Mouse (Mus musculus) lung, postnatal 0 days (tissue): ENCODE measurements at regions not wholly inside any gene's neighbourhood (a gene's known extent, or its start where the extent isn't known, plus 50 kb on each side); places are given as distances from the start of the nearest gene placed in this dataset.
A peak's percentile ranks its signal among the peaks of the same experiment; 100 is the strongest.

Source experiments
- ATAC-seq: fragments of 200-750 bp; cut with Nextera tagmentation; 2 replicates; pipeline ENCODE4 v1.8.0; 2017; ENCODE audit warnings: moderate library complexity
- DNase-seq: peaks from one replicate; pipeline ENCODE4 v3.0.0-alpha.2; 2016; ENCODE audit warnings: low spot score
- H3K27ac ChIP-seq: fragments of 300-500 bp; sonication (generic); 2 replicates; pipeline ENCODE4 v1.5.1; 2014; ENCODE audit warnings: antibody characterized with exemption, mild to moderate bottlenecking, low read length, mixed read lengths
- H3K27me3 ChIP-seq: fragments of 300-500 bp; sonication (generic); replicated peaks from 2 replicates; pipeline ENCODE4 v1.6.1; 2014; ENCODE audit warnings: low read length, mixed read lengths; ENCODE audit not compliant: insufficient read depth
- H3K36me3 ChIP-seq: fragments of 300-500 bp; sonication (generic); 2 replicates; pipeline ENCODE4 v1.6.1; 2014; ENCODE audit warnings: low read length, mixed read lengths; ENCODE audit not compliant: insufficient read depth
- H3K4me1 ChIP-seq: fragments of 300-500 bp; sonication (generic); 2 replicates; pipeline ENCODE4 v1.6.1; 2014; ENCODE audit warnings: antibody characterized with exemption, low read depth, low read length, mixed read lengths; ENCODE audit not compliant: insufficient read depth
- H3K4me2 ChIP-seq: fragments of 300-500 bp; sonication (generic); replicated peaks from 2 replicates; pipeline ENCODE4 v1.6.1; 2014; ENCODE audit warnings: low read depth, mild to moderate bottlenecking, low read length, moderate library complexity, mixed read lengths
- H3K4me3 ChIP-seq: fragments of 300-500 bp; sonication (generic); 2 replicates; pipeline ENCODE4 v1.5.1; 2014; ENCODE audit warnings: low read depth, low read length
- H3K9ac ChIP-seq: fragments of 300-500 bp; sonication (generic); replicated peaks from 2 replicates; pipeline ENCODE4 v1.6.1; 2014; ENCODE audit warnings: low read depth, mild to moderate bottlenecking
- H3K9me3 ChIP-seq: fragments of 300-500 bp; sonication (generic); 2 replicates; pipeline ENCODE4 v1.6.1; 2016; ENCODE audit warnings: low read length, mixed read lengths
- CTCF ChIP-seq: IDR thresholded peaks from 2 replicates; pipeline ENCODE4 v1.5.1; 2016; ENCODE audit warnings: antibody characterized with exemption, mild to moderate bottlenecking
- EP300 ChIP-seq: IDR thresholded peaks from 2 replicates; pipeline ENCODE4 v1.6.1; 2016; ENCODE audit warnings: antibody characterized with exemption, mild to moderate bottlenecking, control low read depth
- WGBS: fragments of 180-500 bp; shearing (Covaris S2); extraction: QIAGEN DNeasy Blood & Tissue Kit; methylation state at CpG from one replicate; pipeline ENCODE4 v1.1.7; 2014; 5-methylcytosine and 5-hydroxymethylcytosine counted together

GRCm38 (mm10) chr4:22146648-22147409, 210.5 kb upstream of the Fbxl4 start:
- DNase-seq (no peak), ATAC-seq (peak; percentile 33)
- TF ChIP-seq CTCF: no peak
- TF ChIP-seq EP300: no peak
- Histone ChIP-seq H3K4me2 (no peak overlapping the region), H3K9me3 (no peaks in the 10 kb centered on the region), H3K36me3 (no peaks in the 10 kb centered on the region), H3K4me1 (no peaks in the 10 kb centered on the region), H3K27me3 (no peaks in the 10 kb centered on the region), H3K9ac (no peak overlapping the region), H3K4me3 (no peak overlapping the region), H3K27ac (no peak overlapping the region)
- whole genome bisulfite sequencing: 24% methylated on average over 6 of the region's 6 CpGs

DNA sequence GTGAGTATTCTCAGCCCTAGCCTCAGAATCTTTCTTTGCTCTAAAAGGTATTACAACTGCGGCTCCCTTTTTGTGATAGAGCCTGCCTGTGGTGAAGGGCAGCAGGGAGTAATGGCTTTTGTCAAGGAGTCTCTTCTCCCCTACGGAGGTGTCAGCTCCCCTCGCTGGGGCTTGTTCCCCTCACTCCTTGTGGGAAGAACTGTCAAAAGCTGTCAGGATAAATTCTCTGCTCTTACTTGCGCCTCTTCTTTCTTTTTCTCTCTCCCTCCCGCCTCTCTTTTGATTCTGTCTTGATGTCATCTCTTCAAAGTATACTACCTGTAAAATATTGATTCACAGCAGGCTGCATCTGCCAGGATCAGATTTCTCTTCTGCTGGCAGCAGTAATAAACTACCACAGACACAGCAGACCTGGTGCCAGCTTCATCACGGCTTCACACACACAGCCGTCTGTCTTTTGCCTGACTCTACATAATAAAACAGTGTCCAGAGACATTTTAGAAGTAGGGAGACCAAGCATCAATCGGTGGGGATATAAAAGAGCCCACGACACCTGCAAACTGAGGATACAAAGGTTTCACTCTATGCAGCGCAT, 205.3 kb upstream of the Fbxl4 start:
- no peak overlapping the region for H3K4me2 ChIP-seq

GRCm38 (mm10) chr4:22152971-22153544, 204.3 kb upstream of the Fbxl4 start:
- Histone ChIP-seq H3K4me1 (no peaks in the 10 kb centered on the region), H3K36me3 (no peaks in the 10 kb centered on the region), H3K27ac (no peak overlapping the region), H3K4me3 (no peak overlapping the region), H3K9me3 (no peaks in the 10 kb centered on the region), H3K4me2 (no peak overlapping the region), H3K27me3 (peaks cover 6% of the 10 kb centered on the region; the same call in 1 of the 2 replicates), H3K9ac (no peak overlapping the region)
- no peak for ATAC-seq
- no peak for DNase-seq
- TF ChIP-seq EP300 (no peak), CTCF (no peak)
- 15% methylated on average over 7 of the region's 7 CpGs for WGBS

More for the DNA sequence above, 205.3 kb upstream of the Fbxl4 start:
- no peak overlapping the region for H3K4me3 ChIP-seq
- no peaks in the 10 kb centered on the region for H3K36me3 ChIP-seq
- H3K9me3 ChIP-seq: no peaks in the 10 kb centered on the region
- H3K4me1 ChIP-seq: no peaks in the 10 kb centered on the region
- 18% methylated on average over 10 of the region's 10 CpGs for WGBS
- TF ChIP-seq EP300: no peak
- no peak for TF ChIP-seq CTCF
- H3K27ac ChIP-seq: no peak overlapping the region
- no peak overlapping the region for H3K9ac ChIP-seq
- H3K27me3 ChIP-seq: peaks cover 6% of the 10 kb centered on the region; the same call in 1 of the 2 replicates
- ATAC-seq (no peak), DNase-seq (no peak)

DNA sequence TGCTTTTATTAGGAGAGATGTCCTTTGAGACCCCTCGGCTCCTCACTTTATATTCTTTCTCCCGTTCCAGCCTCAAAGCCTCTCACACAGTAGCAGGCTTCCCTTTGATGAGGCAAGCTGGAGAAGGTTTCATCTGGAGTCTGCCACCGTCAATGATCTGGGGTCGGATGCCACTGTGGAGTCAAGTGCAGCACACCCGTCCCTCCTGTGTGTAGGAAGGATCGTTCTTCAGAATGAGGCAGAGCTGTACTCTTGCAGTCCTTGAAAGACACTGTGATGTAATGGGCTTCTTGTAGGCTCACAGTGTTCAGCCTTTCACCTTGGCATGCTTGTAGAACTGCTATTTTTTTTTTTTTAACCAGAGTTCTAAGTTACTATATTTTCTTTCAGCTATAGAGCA, 203.7 kb upstream of the Fbxl4 start:
- H3K4me2 ChIP-seq: no peak overlapping the region
- no peaks in the 10 kb centered on the region for H3K9me3 ChIP-seq
- no peak for TF ChIP-seq EP300
- no peak for TF ChIP-seq CTCF
- H3K36me3 ChIP-seq: no peaks in the 10 kb centered on the region
- H3K27ac ChIP-seq: no peak overlapping the region
- H3K4me3 ChIP-seq: no peak overlapping the region
- H3K9ac ChIP-seq: no peak overlapping the region
- WGBS: 26% methylated on average over 6 of the region's 6 CpGs
- ATAC-seq (no peak), DNase-seq (no peak)
- peaks cover 6% of the 10 kb centered on the region; the same call in 1 of the 2 replicates for H3K27me3 ChIP-seq
- H3K4me1 ChIP-seq: no peaks in the 10 kb centered on the region

DNA sequence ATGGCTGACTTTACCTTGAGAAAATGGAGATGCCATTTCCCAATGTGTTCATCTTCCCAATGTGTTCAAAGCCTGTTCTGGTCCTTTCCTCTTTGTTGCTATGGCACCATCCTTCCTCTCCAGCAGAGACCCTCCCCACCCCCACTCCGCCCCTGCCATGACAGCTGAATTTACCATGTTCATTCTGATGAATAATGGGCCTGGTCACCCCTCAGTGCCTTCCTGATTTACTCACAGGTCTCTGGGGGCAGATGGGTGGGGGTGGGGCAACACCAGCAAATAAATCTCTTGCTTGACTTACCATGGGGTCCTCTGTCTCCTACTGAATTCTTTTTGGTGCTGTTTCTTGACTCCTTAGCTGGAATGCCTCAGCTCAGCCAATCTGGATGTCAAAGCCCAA, 170.9 kb upstream of the Fbxl4 start:
- no peak overlapping the region for H3K4me3 ChIP-seq
- 65% methylated on average over 1 of the region's 1 CpGs for WGBS
- no peak overlapping the region for H3K27ac ChIP-seq
- H3K9me3 ChIP-seq: no peaks in the 10 kb centered on the region
- no peaks in the 10 kb centered on the region for H3K4me1 ChIP-seq
- DNase-seq (no peak), ATAC-seq (no peak)
- no peaks in the 10 kb centered on the region for H3K36me3 ChIP-seq
- H3K4me2 ChIP-seq: no peak overlapping the region
- H3K9ac ChIP-seq: no peak overlapping the region
- no peaks in the 10 kb centered on the region for H3K27me3 ChIP-seq
- no peak for TF ChIP-seq CTCF
- no peak for TF ChIP-seq EP300

GRCm38 (mm10) chr4:22188141-22189006, 169.0 kb upstream of the Fbxl4 start:
- no peak overlapping the region for H3K27ac ChIP-seq
- no peaks in the 10 kb centered on the region for H3K27me3 ChIP-seq
- no peaks in the 10 kb centered on the region for H3K9me3 ChIP-seq
- 86% methylated on average over 13 of the region's 13 CpGs for WGBS
- no peaks in the 10 kb centered on the region for H3K36me3 ChIP-seq
- no peak for ATAC-seq
- H3K4me2 ChIP-seq: no peak overlapping the region
- H3K4me1 ChIP-seq: no peaks in the 10 kb centered on the region
- TF ChIP-seq CTCF: no peak
- H3K4me3 ChIP-seq: no peak overlapping the region
- DNase-seq: no peak
- H3K9ac ChIP-seq: no peak overlapping the region
